Mouse (Mus musculus): ENCODE measurements around the gene Gm28038.

Gene Gm28038

GRCm38 (mm10) chr2:30257699-30258460, 23.0 kb upstream of the Gm28038 start:
- DNase-seq, result no peak

- no peak for DNase-seq
These were observed 22.2 kb upstream of the Gm28038 start for GRCm38 (mm10) chr2:30258600-30258999.

GRCm38 (mm10) chr2:30259131-30260064, 21.4 kb upstream of the Gm28038 start:
- no peak for DNase-seq

- DNase-seq, result no peak
These were observed 19.6 kb upstream of the Gm28038 start for GRCm38 (mm10) chr2:30261064-30261736.

GRCm38 (mm10) chr2:30261921-30262839, 18.7 kb upstream of the Gm28038 start:
- peak; percentile 57 for DNase-seq

GRCm38 (mm10) chr2:30262840-30263441, 17.9 kb upstream of the Gm28038 start:
- DNase-seq, result peak; percentile 76

- DNase-seq, result no peak
These were observed 17.0 kb upstream of the Gm28038 start for GRCm38 (mm10) chr2:30263811-30264210.

- DNase-seq, result no peak
These were observed 15.9 kb upstream of the Gm28038 start for GRCm38 (mm10) chr2:30264671-30265519.

GRCm38 (mm10) chr2:30265767-30266253, 15.0 kb upstream of the Gm28038 start, which contains the start of gene Phyhd1:
Gene Phyhd1, plus strand, starts transcription at chr2:30266203.
- DNase-seq, result peak; percentile 85

GRCm38 (mm10) chr2:30266392-30266941, 14.4 kb upstream of the Gm28038 start:
- DNase-seq, result peak; percentile 59

- no peak for DNase-seq
These were observed 13.4 kb upstream of the Gm28038 start for GRCm38 (mm10) chr2:30267466-30267865.

GRCm38 (mm10) chr2:30268371-30268770, 12.5 kb upstream of the Gm28038 start:
- DNase-seq, result no peak

- DNase-seq, result no peak
These were observed 11.4 kb upstream of the Gm28038 start for GRCm38 (mm10) chr2:30269241-30269990.

GRCm38 (mm10) chr2:30270134-30270533, 10.7 kb upstream of the Gm28038 start:
- peak; percentile 84 for DNase-seq

GRCm38 (mm10) chr2:30281651-30282050, 808 bp downstream of the Gm28038 start:
- no peak for DNase-seq

GRCm38 (mm10) chr2:30283193-30283592, 2.4 kb downstream of the Gm28038 start:
- DNase-seq, result no peak

- no peak for DNase-seq
These were observed 4.2 kb downstream of the Gm28038 start for GRCm38 (mm10) chr2:30285004-30285403.

- no peak for DNase-seq
These were observed 4.8 kb downstream of the Gm28038 start for GRCm38 (mm10) chr2:30285416-30286181.
